In genomic region chr5:106365094-106365493, GRCm38 (mm10) we compare ENCODE assay signal across 10 mouse cellular contexts.
DNase-seq lines count a peak whose midpoint lies in the region; ATAC-seq and TF ChIP-seq lines count a peak whose summit lies in the region.
"Had no signal": no experiment of that assay in that cellular context is flagged by ENCODE, and none has a peak within 500 bp of the region (broad histone marks: within the 10 kb centered on the region; RNA-seq: fewer than 3 reads in every experiment).

No protein-coding gene starts in this region.

- H3K4me3 ChIP-seq in forebrain, embryonic 13.5 days: no peak overlapping the region
- no peak overlapping the region for H3K4me3 ChIP-seq in forebrain, embryonic 12.5 days (replicated peaks)
- H3K4me3 ChIP-seq in liver, embryonic 14.5 days (ENCODE audit: insufficient read depth in 1 of 2, low read depth in 2 of 2, low read length in 2 of 2): no peak overlapping the region
- H3K4me3 ChIP-seq in liver, embryonic 11.5 days (ENCODE audit: low read depth, low read length): no peak overlapping the region
- no peak overlapping the region for H3K4me3 ChIP-seq in cerebellum, adult 2 months (replicated peaks; ENCODE audit: insufficient read depth, low read depth, low read length)
- H3K4me3 ChIP-seq: embryonic facial prominence, embryonic 12.5 days; heart, embryonic 15.5 days had no signal

- no peak for TF ChIP-seq EP300 in liver, embryonic 14.5 days (IDR thresholded peaks at IDR 0.05; ENCODE audit: low read depth)

- H3K27me3 ChIP-seq in forebrain, embryonic 13.5 days: peaks cover 21% of the 10 kb centered on the region
- peaks cover 31% of the 10 kb centered on the region for H3K27me3 ChIP-seq in forebrain, embryonic 12.5 days
- H3K27me3 ChIP-seq in liver, embryonic 14.5 days (ENCODE audit: control insufficient read depth, insufficient read depth, low read length): no peaks in the 10 kb centered on the region
- H3K27me3 ChIP-seq in liver, embryonic 11.5 days (replicated peaks; ENCODE audit: control insufficient read depth, insufficient read depth, low read length): no peaks in the 10 kb centered on the region
- no peaks in the 10 kb centered on the region for H3K27me3 ChIP-seq in cerebellum, adult 2 months (ENCODE audit: control insufficient read depth, insufficient read depth, low read length)
- H3K27me3 ChIP-seq: embryonic facial prominence, embryonic 12.5 days; heart, embryonic 15.5 days had no signal

- H3K9ac ChIP-seq in forebrain, embryonic 13.5 days: no peak overlapping the region
- no peak overlapping the region for H3K9ac ChIP-seq in forebrain, embryonic 12.5 days
- no peak overlapping the region for H3K9ac ChIP-seq in liver, embryonic 14.5 days (replicated peaks)
- H3K9ac ChIP-seq in liver, embryonic 11.5 days (ENCODE audit: low read depth, low read length): no peak overlapping the region
- H3K9ac ChIP-seq: embryonic facial prominence, embryonic 12.5 days; heart, embryonic 15.5 days had no signal

- DNase-seq in liver, embryonic 14.5 days (ENCODE audit: low read depth in 3 of 3, low spot score in 3 of 3): no peak
- DNase-seq in liver, embryonic 11.5 days (ENCODE audit: low spot score): no peak
- DNase-seq in cerebellum, adult 2 months: peak; percentile 42 to 59
- DNase-seq in mesoderm, embryonic 11.5 days (ENCODE audit: low read depth, low spot score): peak; percentile 29
- DNase-seq in urinary bladder, postnatal 14 days (ENCODE audit: low spot score): no peak
- no peak for DNase-seq in frontal cortex, postnatal 10 days (ENCODE audit: low spot score in 2 of 2)

- WGBS in forebrain, embryonic 13.5 days: 49% methylated on average over 8 of the region's 8 CpGs
- WGBS in forebrain, embryonic 12.5 days: 52% methylated on average over 8 of the region's 8 CpGs
- WGBS in liver, embryonic 14.5 days (ENCODE audit: insufficient replicate concordance): 40% methylated on average over 8 of the region's 8 CpGs
- 42% methylated on average over 8 of the region's 8 CpGs for WGBS in liver, embryonic 11.5 days
- WGBS in cerebellum, adult 2 months: 28% methylated on average over 8 of the region's 8 CpGs

- H3K4me1 ChIP-seq in forebrain, embryonic 13.5 days: no peaks in the 10 kb centered on the region
- H3K4me1 ChIP-seq in forebrain, embryonic 12.5 days: 0 out of 2 replicates have a peak, but pooled peaks cover 9% of the 10 kb centered on the region
- H3K4me1 ChIP-seq in liver, embryonic 14.5 days (replicated peaks; ENCODE audit: control insufficient read depth in 2 of 2, insufficient read depth in 2 of 2, low read length in 1 of 2): no peaks in the 10 kb centered on the region
- no peaks in the 10 kb centered on the region for H3K4me1 ChIP-seq in liver, embryonic 11.5 days (replicated peaks; ENCODE audit: control insufficient read depth, insufficient read depth, low read length)
- peaks cover 4% of the 10 kb centered on the region for H3K4me1 ChIP-seq in cerebellum, adult 2 months (ENCODE audit: control insufficient read depth, insufficient read depth, low read length)
- H3K4me1 ChIP-seq: embryonic facial prominence, embryonic 12.5 days; heart, embryonic 15.5 days had no signal

- no peaks in the 10 kb centered on the region for H3K36me3 ChIP-seq in forebrain, embryonic 13.5 days (ENCODE audit: poor library complexity, severe bottlenecking)
- H3K36me3 ChIP-seq in forebrain, embryonic 12.5 days (replicated peaks): no peaks in the 10 kb centered on the region
- no peaks in the 10 kb centered on the region for H3K36me3 ChIP-seq in liver, embryonic 14.5 days (replicated peaks; ENCODE audit: control insufficient read depth, insufficient read depth, low read depth)
- no peaks in the 10 kb centered on the region for H3K36me3 ChIP-seq in liver, embryonic 11.5 days (ENCODE audit: control insufficient read depth, insufficient read depth, low read length)
- H3K36me3 ChIP-seq: embryonic facial prominence, embryonic 12.5 days; heart, embryonic 15.5 days had no signal

- H3K4me2 ChIP-seq in forebrain, embryonic 13.5 days: no peak overlapping the region
- H3K4me2 ChIP-seq in forebrain, embryonic 12.5 days: no peak overlapping the region
- no peak overlapping the region for H3K4me2 ChIP-seq in liver, embryonic 14.5 days (ENCODE audit: low read depth)
- no peak overlapping the region for H3K4me2 ChIP-seq in liver, embryonic 11.5 days
- H3K4me2 ChIP-seq: embryonic facial prominence, embryonic 12.5 days; heart, embryonic 15.5 days had no signal

- ATAC-seq in forebrain, embryonic 13.5 days: peak; percentile 30; the same call in 1 of the 2 replicates
- no peak for ATAC-seq in forebrain, embryonic 12.5 days (ENCODE audit: low FRiP score)
- no peak for ATAC-seq in liver, embryonic 14.5 days (ENCODE audit: insufficient read depth)
- ATAC-seq in liver, embryonic 11.5 days (replicated peaks; ENCODE audit: low FRiP score): no peak

- H3K27ac ChIP-seq in forebrain, embryonic 13.5 days: no peak overlapping the region
- H3K27ac ChIP-seq in forebrain, embryonic 12.5 days: no peak overlapping the region
- no peak overlapping the region for H3K27ac ChIP-seq in liver, embryonic 14.5 days
- H3K27ac ChIP-seq in liver, embryonic 11.5 days (ENCODE audit: low read depth, low read length): no peak overlapping the region
- no peak overlapping the region for H3K27ac ChIP-seq in cerebellum, adult 2 months (ENCODE audit: insufficient read depth, low read length)
- H3K27ac ChIP-seq: embryonic facial prominence, embryonic 12.5 days; heart, embryonic 15.5 days had no signal

- TF ChIP-seq POLR2A in cerebellum, adult 2 months (IDR thresholded peaks at IDR 0.05; ENCODE audit: borderline replicate concordance, insufficient read depth, low read length): no peak

- peak; percentile 37; the same call in 1 of the 2 replicates for TF ChIP-seq CTCF in liver, embryonic 14.5 days (IDR thresholded peaks at IDR 0.05; ENCODE audit: low read depth)
- peak; percentile 54; the same call in 1 of the 2 replicates for TF ChIP-seq CTCF in cerebellum, adult 2 months (IDR thresholded peaks at IDR 0.05; ENCODE audit: borderline replicate concordance, insufficient read depth, low read depth, low read length)

- peaks cover 6% of the 10 kb centered on the region for H3K9me3 ChIP-seq in forebrain, embryonic 13.5 days (replicated peaks)
- no peaks in the 10 kb centered on the region for H3K9me3 ChIP-seq in forebrain, embryonic 12.5 days
- H3K9me3 ChIP-seq in liver, embryonic 14.5 days (ENCODE audit: control insufficient read depth, low read length): no peaks in the 10 kb centered on the region
- H3K9me3 ChIP-seq in liver, embryonic 11.5 days (ENCODE audit: control insufficient read depth, low read length): no peaks in the 10 kb centered on the region
- H3K9me3 ChIP-seq: embryonic facial prominence, embryonic 12.5 days; heart, embryonic 15.5 days had no signal

Comparison
In these comparisons a context has a peak if more than half of its experiments do, and no peak if none do; other contexts are left out.
1. DNase-seq: peak in cerebellum, adult 2 months (2 of 2) and mesoderm, embryonic 11.5 days (single experiment); none in liver, embryonic 14.5 days (0 of 3), liver, embryonic 11.5 days (single experiment), urinary bladder, postnatal 14 days (single experiment) and frontal cortex, postnatal 10 days (0 of 2).